Mouse (Mus musculus) bone marrow, adult 2 months (tissue): ENCODE data around the gene Fbxo42. TPM values are rescaled to one million over a fixed set of nuclear protein-coding genes. Genes with fewer than 3 reads are reported as not detected.
A peak's percentile ranks its signal among the peaks of the same experiment; 100 is the strongest.

Experiments
- H3K27ac ChIP-seq: fragments of 200-500 bp; 2 replicates; pipeline ENCODE4 v1.5.1; 2012; ENCODE audit warnings: low read depth, mild to moderate bottlenecking, control low read depth, inconsistent platforms, low read length; ENCODE audit not compliant: control insufficient read depth, poor library complexity, insufficient read depth
- H3K4me1 ChIP-seq: fragments of 200-500 bp; 2 replicates; pipeline ENCODE4 v1.6.1; 2011; ENCODE audit warnings: low read length; ENCODE audit not compliant: control insufficient read depth, insufficient read depth
- H3K4me3 ChIP-seq: fragments of 200-500 bp; replicated peaks from 2 replicates; pipeline ENCODE3; 2011; ENCODE audit warnings: mild to moderate bottlenecking, low read depth, low read length, control low read depth; ENCODE audit not compliant: control insufficient read depth
- CTCF ChIP-seq: fragments of 200-500 bp; IDR thresholded peaks from 2 replicates; pipeline ENCODE4 v1.5.1; 2011; ENCODE audit warnings: low read length, control low read depth; ENCODE audit not compliant: control insufficient read depth, insufficient read depth
- POLR2A ChIP-seq: fragments of 200-500 bp; IDR thresholded peaks from 2 replicates; pipeline ENCODE4 v1.6.1; 2011; ENCODE audit warnings: low read depth, mild to moderate bottlenecking, control low read depth, low read length, borderline replicate concordance; ENCODE audit not compliant: control insufficient read depth
- WGBS: fragments of 180-500 bp; shearing (Covaris S2); methylation state at CpG from one replicate; pipeline ENCODE4 v1.1.7; 2018; 5-methylcytosine and 5-hydroxymethylcytosine counted together
- polyA plus RNA-seq: library from polyadenylated mRNA; stranded (reverse); fragments of >200 nt; gene quantifications from 2 replicates; pipeline ENCODE4 v1.2.4, GENCODE M21; 2011; ENCODE audit warnings: low replicate concordance; ENCODE audit not compliant: missing spikeins, insufficient read depth, insufficient read length

Gene Fbxo42
- polyA plus RNA-seq, 1 experiment = 7.9 TPM

DNA sequence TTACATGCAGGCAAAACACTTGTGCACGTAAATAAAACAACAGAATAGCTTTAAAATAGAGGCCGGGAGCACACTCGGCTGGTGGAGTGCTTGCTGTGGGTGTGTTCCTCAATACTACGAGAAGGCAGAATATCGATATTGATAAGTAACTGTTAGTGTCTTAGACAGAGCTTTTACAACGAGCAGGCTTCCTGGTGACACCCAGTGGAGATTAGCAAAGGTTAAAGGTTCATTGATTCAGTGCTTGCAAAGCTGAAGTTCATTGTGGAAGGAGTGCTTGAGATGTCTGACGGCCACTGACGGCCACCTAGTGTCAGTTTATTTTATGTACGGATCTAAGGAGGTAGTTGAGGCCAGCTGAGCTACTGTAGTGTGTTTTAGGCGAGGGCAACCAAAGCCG lies 11.4 kb downstream of the Fbxo42 start:
- Histone ChIP-seq H3K4me1 (peaks cover 14% of the 10 kb centered on the region), H3K4me3 (no peak overlapping the region), H3K27ac (no peak overlapping the region; the same call in 1 of the 2 replicates)
- 30% methylated on average over 11 of the region's 11 CpGs for WGBS
- TF ChIP-seq POLR2A (no peak), CTCF (no peak)

DNA sequence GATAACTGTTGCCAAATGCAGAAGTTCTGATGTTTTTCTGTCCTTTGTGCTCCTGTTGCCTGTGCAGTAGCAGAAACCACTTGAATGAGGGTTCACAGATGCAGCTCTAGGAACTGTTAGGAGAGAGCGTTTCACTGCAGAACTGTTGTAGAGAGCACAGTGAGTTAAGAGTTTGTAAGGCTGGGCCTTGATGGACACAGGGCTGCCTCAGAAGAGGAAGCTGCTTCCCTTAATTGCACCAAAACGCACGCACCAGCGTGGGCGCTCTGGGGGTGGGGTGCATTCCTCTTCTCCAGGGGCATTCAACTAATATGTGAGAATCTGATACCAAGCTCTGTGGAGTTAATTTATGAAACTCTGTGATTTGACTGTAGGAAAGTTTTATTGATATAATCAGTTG lies 12.0 kb downstream of the Fbxo42 start:
- WGBS = 18% methylated on average over 5 of the region's 5 CpGs
- TF ChIP-seq POLR2A (no peak), CTCF (no peak)
- Histone ChIP-seq H3K27ac (no peak overlapping the region; the same call in 1 of the 2 replicates), H3K4me1 (peaks cover 16% of the 10 kb centered on the region), H3K4me3 (no peak overlapping the region)

DNA sequence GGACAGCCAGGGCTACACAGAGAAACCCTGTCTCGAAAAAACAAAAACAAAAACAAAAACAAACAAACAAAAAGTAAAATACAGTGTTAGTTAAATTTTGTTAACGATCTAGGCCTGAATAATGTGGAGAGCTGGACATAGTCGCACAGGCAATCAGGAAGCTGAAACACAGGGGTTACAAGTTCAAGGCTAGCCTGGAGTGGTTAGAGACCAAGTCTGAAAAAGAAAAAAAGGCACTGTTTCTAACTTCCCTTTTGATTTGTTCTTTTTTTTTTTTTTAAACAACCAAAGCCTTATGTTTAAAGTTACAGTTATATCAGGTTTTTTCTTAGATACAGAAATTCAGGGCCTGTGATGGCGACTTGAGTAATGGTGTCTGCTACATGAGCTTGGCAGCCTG lies 12.5 kb downstream of the Fbxo42 start:
- Histone ChIP-seq H3K4me1 (peaks cover 13% of the 10 kb centered on the region), H3K27ac (no peak overlapping the region), H3K4me3 (no peak overlapping the region)
- WGBS = 50% methylated on average over 4 of the region's 4 CpGs
- no peak for TF ChIP-seq CTCF
- no peak for TF ChIP-seq POLR2A

DNA sequence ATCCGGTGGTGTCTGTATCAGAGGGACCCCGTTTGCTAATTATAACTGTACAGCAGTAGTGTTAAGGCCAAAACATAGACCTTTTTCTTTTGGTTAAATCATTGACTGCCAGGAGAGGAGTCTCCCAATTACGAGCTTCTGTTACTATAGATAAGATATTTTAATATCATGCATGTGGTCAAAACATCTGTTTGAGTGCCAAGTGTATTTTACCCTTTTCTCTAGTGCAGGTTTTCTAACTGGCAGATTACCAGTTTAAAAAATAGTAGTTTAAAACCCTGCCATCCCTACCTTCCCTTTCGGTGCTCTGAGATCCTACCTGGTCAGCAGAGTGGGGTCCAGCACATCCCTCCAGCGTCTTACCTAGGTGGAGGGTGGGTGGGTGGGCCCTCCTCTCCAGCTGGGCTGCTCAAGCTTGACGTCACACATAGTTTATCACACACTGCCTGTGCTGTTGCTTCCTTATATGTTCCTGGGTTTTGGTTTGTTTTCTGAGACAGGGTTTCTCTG lies 14.0 kb downstream of the Fbxo42 start:
- peaks cover 13% of the 10 kb centered on the region for H3K4me1 ChIP-seq
- TF ChIP-seq CTCF = no peak
- TF ChIP-seq POLR2A = no peak
- H3K27ac ChIP-seq = peak overlapping the region; percentile 82
- WGBS = 29% methylated on average over 6 of the region's 6 CpGs
- H3K4me3 ChIP-seq = no peak overlapping the region

DNA sequence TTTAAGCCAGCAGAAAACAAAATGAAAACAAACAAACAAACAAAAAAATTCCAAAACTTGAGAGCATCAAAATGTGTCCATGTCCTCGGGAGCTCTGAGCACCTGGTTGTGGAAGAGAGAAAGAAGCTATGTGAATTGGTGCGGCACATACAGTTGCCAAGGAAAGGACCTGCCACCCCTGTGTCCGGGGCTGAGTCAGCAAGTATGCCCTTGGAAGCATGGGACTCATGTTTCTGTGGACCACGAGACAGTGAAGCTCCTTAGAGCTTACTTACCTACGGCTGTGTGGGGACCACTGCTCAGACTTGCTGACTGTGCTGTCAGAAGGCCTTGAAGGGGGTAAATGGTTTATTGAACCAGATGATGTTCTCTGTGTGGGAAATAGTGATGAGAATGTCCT lies 16.0 kb downstream of the Fbxo42 start:
- no peak overlapping the region for H3K27ac ChIP-seq
- 90% methylated on average over 5 of the region's 5 CpGs for WGBS
- H3K4me1 ChIP-seq = peaks cover 12% of the 10 kb centered on the region
- TF ChIP-seq CTCF = no peak
- no peak for TF ChIP-seq POLR2A
- H3K4me3 ChIP-seq = no peak overlapping the region

DNA sequence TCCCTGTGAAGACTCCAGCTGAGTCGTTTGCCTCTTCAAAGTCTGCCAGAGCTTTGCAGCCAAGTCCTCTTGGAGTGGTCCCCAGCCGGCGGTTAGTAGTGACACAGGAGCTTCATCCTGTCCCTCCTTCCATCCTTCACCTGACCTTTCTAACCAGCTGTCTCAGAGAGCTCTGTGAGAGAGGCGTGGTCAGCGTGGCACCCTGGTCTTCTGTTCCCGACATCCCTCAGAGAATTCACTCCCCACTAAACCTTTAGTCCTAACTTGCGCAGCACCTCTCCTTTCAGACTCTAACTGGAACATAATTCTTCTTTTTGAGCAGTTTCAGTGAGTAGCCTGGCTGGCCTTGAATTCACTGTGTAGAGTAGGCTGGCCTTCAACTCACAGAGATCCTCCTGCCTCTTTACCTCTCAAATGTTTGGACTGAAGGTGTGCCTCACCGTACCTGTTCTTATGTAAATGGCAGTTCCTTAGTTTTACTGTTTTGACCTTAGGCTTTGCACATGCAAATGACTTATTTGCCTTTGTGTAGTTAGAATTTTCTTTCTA lies 18.1 kb downstream of the Fbxo42 start:
- Histone ChIP-seq H3K4me3 (no peak overlapping the region), H3K27ac (no peak overlapping the region), H3K4me1 (peaks cover 5% of the 10 kb centered on the region)
- 86% methylated on average over 8 of the region's 8 CpGs for WGBS
- TF ChIP-seq POLR2A = no peak
- TF ChIP-seq CTCF = no peak

DNA sequence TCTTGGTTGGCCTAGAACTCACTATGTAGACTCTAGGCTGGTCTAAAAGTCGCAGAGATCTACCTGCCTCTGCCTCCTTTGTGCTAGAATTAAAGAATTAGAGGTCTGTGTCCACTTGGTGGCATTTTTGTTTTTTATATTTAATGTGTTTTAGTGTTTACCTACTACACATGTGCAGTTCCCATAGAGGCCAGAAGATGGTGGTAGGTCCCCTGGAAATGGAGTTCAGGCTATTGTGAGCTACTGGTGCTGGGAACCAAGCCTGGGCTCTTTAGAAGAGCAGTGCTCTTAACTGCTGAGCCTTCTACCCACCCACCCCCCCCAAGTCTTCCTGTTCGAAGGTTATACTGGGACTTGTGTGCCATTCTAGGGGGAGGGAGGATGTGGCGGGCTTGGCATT lies 19.4 kb downstream of the Fbxo42 start:
- H3K4me1 ChIP-seq = peaks cover 1% of the 10 kb centered on the region
- TF ChIP-seq CTCF (no peak), POLR2A (no peak)
- H3K4me3 ChIP-seq = no peak overlapping the region
- no peak overlapping the region for H3K27ac ChIP-seq
- WGBS = 96% methylated on average over 3 of the region's 3 CpGs

DNA sequence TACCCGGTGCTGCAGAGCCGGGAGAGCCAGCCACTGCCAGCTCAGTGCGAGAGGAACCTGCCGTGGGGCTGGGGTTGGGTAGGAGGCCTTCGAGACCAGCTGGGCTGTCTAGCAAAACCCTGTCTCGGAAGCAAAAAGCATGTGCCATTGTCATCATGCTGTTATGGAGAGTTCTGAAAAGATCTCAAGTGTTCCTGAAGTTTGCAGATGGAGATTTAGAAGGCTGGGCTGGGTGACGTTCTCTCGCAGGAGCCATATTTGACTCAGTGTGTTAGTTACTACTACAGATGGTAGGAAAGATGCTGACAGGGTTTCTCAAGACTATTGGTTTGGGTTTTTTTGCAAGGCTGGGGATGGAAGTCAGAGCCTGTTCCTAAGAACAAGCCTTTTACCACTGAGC lies 24.4 kb downstream of the Fbxo42 start:
- 94% methylated on average over 8 of the region's 8 CpGs for WGBS
- no peak for TF ChIP-seq CTCF
- TF ChIP-seq POLR2A = no peak

DNA sequence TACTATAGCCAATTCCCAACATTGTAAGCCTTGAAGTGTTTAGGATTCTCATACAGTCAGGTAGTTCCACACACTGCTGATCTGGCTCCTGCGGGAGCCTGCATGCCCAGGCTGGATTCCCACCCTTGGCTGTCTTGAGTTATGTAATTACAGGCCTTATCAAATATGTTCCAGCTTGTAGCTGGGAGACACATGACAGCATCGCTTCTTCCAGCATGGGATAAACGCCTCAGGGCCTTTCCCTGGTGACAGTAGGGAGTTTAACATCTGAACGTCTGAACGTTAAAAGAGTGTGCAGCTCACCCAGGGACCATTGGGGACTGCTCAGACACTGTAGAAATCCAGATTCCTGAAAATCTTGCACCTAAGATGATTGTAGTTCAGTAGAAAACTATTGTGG lies 28.1 kb downstream of the Fbxo42 start:
- 89% methylated on average over 5 of the region's 5 CpGs for WGBS
- no peak overlapping the region for H3K27ac ChIP-seq
- H3K4me1 ChIP-seq = no peaks in the 10 kb centered on the region
- H3K4me3 ChIP-seq = no peak overlapping the region
- no peak for TF ChIP-seq POLR2A
- no peak for TF ChIP-seq CTCF

More for the DNA sequence above, 24.4 kb downstream of the Fbxo42 start:
- Histone ChIP-seq H3K27ac (no peak overlapping the region), H3K4me1 (no peaks in the 10 kb centered on the region; the same call in 1 of the 2 replicates), H3K4me3 (no peak overlapping the region)
